Mouse (Mus musculus): Measurements from ENCODE around the gene Snd1. TPM values are rescaled to one million over a fixed set of nuclear protein-coding genes. Genes with fewer than 3 reads are reported as not detected.

The Snd1 gene
- polyA plus RNA-seq, 1 experiment, result 82.6 TPM

GRCm38 (mm10) chr6:28674686-28675085, 199.7 kb downstream of the Snd1 start:
- TF ChIP-seq GATA1 (IDR thresholded peaks at IDR 0.05; ENCODE audit: low read length), result no peak

- no peak for TF ChIP-seq GATA1 (IDR thresholded peaks at IDR 0.05; ENCODE audit: low read length)
Measured at GRCm38 (mm10) chr6:28678896-28679295, 204.0 kb downstream of the Snd1 start.

- no peak for TF ChIP-seq GATA1 (IDR thresholded peaks at IDR 0.05; ENCODE audit: low read length)
Measured at GRCm38 (mm10) chr6:28680537-28680936, 205.6 kb downstream of the Snd1 start.

- TF ChIP-seq GATA1 (IDR thresholded peaks at IDR 0.05; ENCODE audit: low read length), result no peak
Measured at GRCm38 (mm10) chr6:28681521-28682457, 206.8 kb downstream of the Snd1 start.

GRCm38 (mm10) chr6:28685052-28685451, 210.1 kb downstream of the Snd1 start:
- no peak for TF ChIP-seq GATA1 (IDR thresholded peaks at IDR 0.05; ENCODE audit: low read length)

- no peak for TF ChIP-seq GATA1 (IDR thresholded peaks at IDR 0.05; ENCODE audit: low read length)
Measured at GRCm38 (mm10) chr6:28685745-28686144, 210.8 kb downstream of the Snd1 start.

- no peak for TF ChIP-seq GATA1 (IDR thresholded peaks at IDR 0.05; ENCODE audit: low read length)
Measured at GRCm38 (mm10) chr6:28687776-28688175, 212.8 kb downstream of the Snd1 start.

- no peak for TF ChIP-seq GATA1 (IDR thresholded peaks at IDR 0.05; ENCODE audit: low read length)
Measured at GRCm38 (mm10) chr6:28692659-28693058, 217.7 kb downstream of the Snd1 start.

- TF ChIP-seq GATA1 (IDR thresholded peaks at IDR 0.05; ENCODE audit: low read length), result no peak
Measured at GRCm38 (mm10) chr6:28697214-28697613, 222.3 kb downstream of the Snd1 start.

- no peak for TF ChIP-seq GATA1 (IDR thresholded peaks at IDR 0.05; ENCODE audit: low read length)
Measured at GRCm38 (mm10) chr6:28704612-28705011, 229.7 kb downstream of the Snd1 start.

- TF ChIP-seq GATA1 (IDR thresholded peaks at IDR 0.05; ENCODE audit: low read length), result peak; percentile 75
Measured at GRCm38 (mm10) chr6:28705384-28706107, 230.6 kb downstream of the Snd1 start.

- TF ChIP-seq GATA1 (IDR thresholded peaks at IDR 0.05; ENCODE audit: low read length), result no peak
Measured at GRCm38 (mm10) chr6:28706108-28706975, 231.4 kb downstream of the Snd1 start.

GRCm38 (mm10) chr6:28706976-28707592, 232.1 kb downstream of the Snd1 start:
- no peak for TF ChIP-seq GATA1 (IDR thresholded peaks at IDR 0.05; ENCODE audit: low read length)

GRCm38 (mm10) chr6:28710035-28710434, 235.1 kb downstream of the Snd1 start:
- TF ChIP-seq GATA1 (IDR thresholded peaks at IDR 0.05; ENCODE audit: low read length), result no peak
